Mouse (Mus musculus) heart, embryonic 12.5 days (tissue): ENCODE results near the gene Poldip2. TPM values are rescaled to one million over a fixed set of nuclear protein-coding genes. Genes with fewer than 3 reads are reported as not detected.
A peak's percentile ranks its signal among the peaks of the same experiment; 100 is the strongest.

Experiments
- ATAC-seq: fragments of 200-750 bp; cut with Nextera tagmentation; 2 replicates; pipeline ENCODE4 v1.8.0; 2017; ENCODE audit warnings: moderate TSS enrichment, moderate library complexity; ENCODE audit not compliant: insufficient number of reproducible peaks, low FRiP score
- H3K27ac ChIP-seq: fragments of 300-500 bp; sonication (generic); 2 replicates; pipeline ENCODE4 v1.5.1; 2016; ENCODE audit warnings: mild to moderate bottlenecking, moderate library complexity; ENCODE audit not compliant: poor library complexity, severe bottlenecking
- H3K27me3 ChIP-seq: fragments of 300-500 bp; sonication (generic); replicated peaks from 2 replicates; pipeline ENCODE4 v1.6.1; 2016; ENCODE audit warnings: mild to moderate bottlenecking, moderate library complexity
- H3K36me3 ChIP-seq: fragments of 300-500 bp; sonication (generic); 2 replicates; pipeline ENCODE4 v1.6.1; 2016; ENCODE audit warnings: mild to moderate bottlenecking, moderate library complexity
- H3K4me1 ChIP-seq: fragments of 300-500 bp; sonication (generic); replicated peaks from 2 replicates; pipeline ENCODE4 v1.6.1; 2016; ENCODE audit warnings: mild to moderate bottlenecking
- H3K4me2 ChIP-seq: fragments of 300-500 bp; sonication (generic); 2 replicates; pipeline ENCODE4 v1.6.1; 2016; ENCODE audit warnings: mild to moderate bottlenecking, moderate library complexity
- H3K4me3 ChIP-seq: fragments of 300-500 bp; sonication (generic); 2 replicates; pipeline ENCODE4 v1.5.1; 2016; ENCODE audit warnings: mild to moderate bottlenecking
- H3K9ac ChIP-seq: fragments of 300-500 bp; sonication (generic); 2 replicates; pipeline ENCODE4 v1.6.1; 2016; ENCODE audit warnings: mild to moderate bottlenecking, moderate library complexity
- H3K9me3 ChIP-seq: fragments of 300-500 bp; sonication (generic); replicated peaks from 2 replicates; pipeline ENCODE4 v1.6.1; 2016; ENCODE audit warnings: mild to moderate bottlenecking, moderate library complexity
- WGBS: fragments of 180-500 bp; shearing (Covaris S2); methylation state at CpG from one replicate; pipeline ENCODE4 v1.1.7; 2016; 5-methylcytosine and 5-hydroxymethylcytosine counted together
- polyA plus RNA-seq: library from polyadenylated mRNA; unstranded; fragments of >200 nt; fragmentation: Nextera tagmentation; extraction: Ambion mirVana; gene quantifications from 2 replicates; pipeline ENCODE4 v1.2.1, GENCODE M21; 2016

The Poldip2 gene
- polyA plus RNA-seq, 1 experiment from 2014 or later: 146 TPM

- no peak overlapping the region for H3K27ac ChIP-seq
- H3K27me3 ChIP-seq: peaks cover 78% of the 10 kb centered on the region
- H3K4me1 ChIP-seq: no peaks in the 10 kb centered on the region
- no peaks in the 10 kb centered on the region; the same call in 1 of the 2 replicates for H3K9me3 ChIP-seq
- H3K4me3 ChIP-seq: no peak overlapping the region
- WGBS: 51% methylated on average over 7 of the region's 7 CpGs
- ATAC-seq: no peak
- H3K36me3 ChIP-seq: no peaks in the 10 kb centered on the region
- H3K4me2 ChIP-seq: no peak overlapping the region
- H3K9ac ChIP-seq: no peak overlapping the region
Observed at GRCm38 (mm10) chr11:78483639-78484038, 28.4 kb upstream of the Poldip2 start.

GRCm38 (mm10) chr11:78488168-78488567, 23.8 kb upstream of the Poldip2 start:
- 5% methylated on average over 8 of the region's 8 CpGs for WGBS
- Histone ChIP-seq H3K27me3 (peaks cover 88% of the 10 kb centered on the region), H3K4me1 (0 out of 2 replicates have a peak, but pooled peaks cover 8% of the 10 kb centered on the region), H3K9me3 (no peaks in the 10 kb centered on the region; the same call in 1 of the 2 replicates), H3K27ac (no peak overlapping the region), H3K9ac (no peak overlapping the region), H3K4me2 (no peak overlapping the region), H3K36me3 (no peaks in the 10 kb centered on the region), H3K4me3 (no peak overlapping the region)
- ATAC-seq: no peak

- Histone ChIP-seq H3K9me3 (no peaks in the 10 kb centered on the region; the same call in 1 of the 2 replicates), H3K9ac (no peak overlapping the region), H3K27ac (no peak overlapping the region), H3K36me3 (no peaks in the 10 kb centered on the region), H3K4me1 (0 out of 2 replicates have a peak, but pooled peaks cover 8% of the 10 kb centered on the region), H3K4me3 (peak overlapping the region; percentile 27), H3K27me3 (peaks cover 90% of the 10 kb centered on the region), H3K4me2 (peak overlapping the region; percentile 60)
- 11% methylated on average over 47 of the region's 48 CpGs for WGBS
- no peak for ATAC-seq
Observed at GRCm38 (mm10) chr11:78490781-78491241, 21.2 kb upstream of the Poldip2 start.

GRCm38 (mm10) chr11:78495904-78496303, 16.1 kb upstream of the Poldip2 start:
- no peak overlapping the region for H3K4me2 ChIP-seq
- peaks cover 87% of the 10 kb centered on the region for H3K27me3 ChIP-seq
- no peak overlapping the region for H3K27ac ChIP-seq
- no peak overlapping the region for H3K9ac ChIP-seq
- no peaks in the 10 kb centered on the region for H3K36me3 ChIP-seq
- no peak overlapping the region for H3K4me3 ChIP-seq
- peaks cover 15% of the 10 kb centered on the region for H3K4me1 ChIP-seq
- no peak for ATAC-seq
- H3K9me3 ChIP-seq: no peaks in the 10 kb centered on the region
- WGBS: 4% methylated on average over 6 of the region's 6 CpGs

GRCm38 (mm10) chr11:78497071-78497541, 14.9 kb upstream of the Poldip2 start:
- under 1% methylated on average over 44 of the region's 44 CpGs for WGBS
- H3K4me3 ChIP-seq: peak overlapping the region; percentile 57
- H3K4me1 ChIP-seq: peaks cover 13% of the 10 kb centered on the region
- no peak for ATAC-seq
- peaks cover 87% of the 10 kb centered on the region for H3K27me3 ChIP-seq
- no peaks in the 10 kb centered on the region for H3K36me3 ChIP-seq
- peak overlapping the region; percentile 97 for H3K4me2 ChIP-seq
- no peak overlapping the region for H3K27ac ChIP-seq
- no peaks in the 10 kb centered on the region for H3K9me3 ChIP-seq
- peak overlapping the region; percentile 35; the same call in 1 of the 2 replicates for H3K9ac ChIP-seq

- peak; percentile 93 for ATAC-seq
- WGBS: 3% methylated on average over 36 of the region's 36 CpGs
Observed at GRCm38 (mm10) chr11:78497544-78498522, 14.2 kb upstream of the Poldip2 start, which contains the start of gene Sarm1. Sarm1 (minus strand) TSS chr11:78497754.

GRCm38 (mm10) chr11:78499004-78499403, 13.0 kb upstream of the Poldip2 start, which contains the start of gene Vtn:
Vtn (plus strand) TSS chr11:78499091.
- peak within 1 kb of the TSS; percentile 57 for H3K4me3 ChIP-seq
- no peaks in the 10 kb centered on the region for H3K9me3 ChIP-seq
- WGBS: 63% methylated on average over 7 of the region's 7 CpGs
- ATAC-seq: no peak
- H3K27ac ChIP-seq: no peak within 1 kb of the TSS
- H3K27me3 ChIP-seq: peaks cover 85% of the 10 kb centered on the region
- H3K9ac ChIP-seq: no peak within 1 kb of the TSS
- H3K36me3 ChIP-seq: no peaks in the 10 kb centered on the region
- H3K4me1 ChIP-seq: peaks cover 13% of the 10 kb centered on the region
- H3K4me2 ChIP-seq: peak within 1 kb of the TSS; percentile 97

More at GRCm38 (mm10) chr11:78497544-78498522, 14.2 kb upstream of the Poldip2 start, which contains the start of gene Sarm1:
- Histone ChIP-seq H3K4me2 (peak within 1 kb of the TSS; percentile 97), H3K27me3 (peaks cover 85% of the 10 kb centered on the region), H3K36me3 (no peaks in the 10 kb centered on the region), H3K9me3 (no peaks in the 10 kb centered on the region), H3K27ac (no peak within 1 kb of the TSS), H3K4me1 (peaks cover 13% of the 10 kb centered on the region), H3K4me3 (peak within 1 kb of the TSS; percentile 57), H3K9ac (peak within 1 kb of the TSS; percentile 35; the same call in 1 of the 2 replicates)

- H3K4me1 ChIP-seq: peaks cover 13% of the 10 kb centered on the region
- H3K4me2 ChIP-seq: no peak overlapping the region
- H3K36me3 ChIP-seq: no peaks in the 10 kb centered on the region
- peaks cover 80% of the 10 kb centered on the region for H3K27me3 ChIP-seq
- ATAC-seq: no peak
- WGBS: 43% methylated on average over 16 of the region's 16 CpGs
- H3K27ac ChIP-seq: no peak overlapping the region
- no peaks in the 10 kb centered on the region for H3K9me3 ChIP-seq
- H3K4me3 ChIP-seq: no peak overlapping the region
- no peak overlapping the region for H3K9ac ChIP-seq
Observed at GRCm38 (mm10) chr11:78499543-78499942, 12.4 kb upstream of the Poldip2 start.

GRCm38 (mm10) chr11:78500623-78501202, 11.3 kb upstream of the Poldip2 start:
- H3K4me3 ChIP-seq: no peak overlapping the region
- H3K4me1 ChIP-seq: peaks cover 13% of the 10 kb centered on the region
- H3K36me3 ChIP-seq: no peaks in the 10 kb centered on the region
- WGBS: 75% methylated on average over 9 of the region's 9 CpGs
- H3K27me3 ChIP-seq: peaks cover 69% of the 10 kb centered on the region
- H3K9ac ChIP-seq: no peak overlapping the region
- H3K9me3 ChIP-seq: no peaks in the 10 kb centered on the region
- H3K27ac ChIP-seq: no peak overlapping the region
- ATAC-seq: no peak
- no peak overlapping the region for H3K4me2 ChIP-seq

- Histone ChIP-seq H3K9me3 (no peaks in the 10 kb centered on the region), H3K4me1 (peaks cover 13% of the 10 kb centered on the region), H3K4me3 (no peak overlapping the region), H3K27ac (no peak overlapping the region), H3K9ac (no peak overlapping the region), H3K27me3 (peaks cover 61% of the 10 kb centered on the region), H3K36me3 (peaks cover 6% of the 10 kb centered on the region), H3K4me2 (no peak overlapping the region)
- no peak for ATAC-seq
- WGBS: 77% methylated on average over 20 of the region's 20 CpGs
Observed at GRCm38 (mm10) chr11:78501529-78501928, 10.5 kb upstream of the Poldip2 start.
